Mouse (Mus musculus): ENCODE measurements around the gene Olfr1220.

DNA sequence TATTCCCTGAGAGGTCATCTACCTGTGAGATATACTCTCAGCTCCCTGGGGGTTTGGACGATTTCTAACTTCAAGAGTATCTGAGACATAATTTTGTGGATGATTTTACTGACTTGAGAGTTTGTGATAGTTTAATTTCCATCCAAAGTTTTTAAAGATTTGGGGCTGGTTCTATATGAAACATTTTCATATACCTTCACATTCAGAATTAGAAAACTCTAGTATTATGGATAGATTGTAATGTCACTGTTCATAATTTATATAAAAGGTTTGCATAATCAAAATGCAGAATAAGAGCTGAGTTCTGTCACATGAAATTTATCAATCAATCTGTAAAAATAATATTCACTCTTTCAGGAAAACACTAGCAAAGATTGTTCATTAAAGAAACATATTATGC lies 44.8 kb upstream of the Olfr1220 start, which contains the start of gene Olfr1223:
- TF ChIP-seq CTCF (IDR thresholded peaks at IDR 0.05), result no peak
- no peak for TF ChIP-seq POLR2A (IDR thresholded peaks at IDR 0.05; ENCODE audit: insufficient read depth, low read depth, low read length)
- no peak for TF ChIP-seq EP300 (IDR thresholded peaks at IDR 0.05; ENCODE audit: insufficient read depth, low read depth, low read length)

All from heart, adult 2 months (tissue).